Mouse (Mus musculus) limb, embryonic 11.5 days (tissue): ENCODE measurements at regions not wholly inside any gene's neighbourhood (a gene's known extent, or its start where the extent isn't known, plus 50 kb on each side); places are given as distances from the start of the nearest gene placed in this dataset.

Source experiments
- ATAC-seq: fragments of 200-750 bp; cut with Nextera tagmentation; 2 replicates; pipeline ENCODE4 v1.8.0; 2017; ENCODE audit warnings: low read depth; ENCODE audit not compliant: insufficient number of reproducible peaks, low FRiP score, low TSS enrichment
- DNase-seq: peaks from one replicate; pipeline ENCODE4 v3.0.0-alpha.2; 2015; ENCODE audit warnings: low spot score
- H3K27ac ChIP-seq: fragments of 300-500 bp; sonication (generic); replicated peaks from 2 replicates; pipeline ENCODE4 v1.5.1; 2014; ENCODE audit warnings: low read depth, mild to moderate bottlenecking, low read length
- H3K27me3 ChIP-seq: fragments of 300-500 bp; sonication (generic); 2 replicates; pipeline ENCODE4 v1.6.1; 2014; ENCODE audit warnings: mild to moderate bottlenecking, low read length, mixed read lengths; ENCODE audit not compliant: control insufficient read depth, insufficient read depth
- H3K36me3 ChIP-seq: fragments of 300-500 bp; sonication (generic); 2 replicates; pipeline ENCODE4 v1.6.1; 2014; ENCODE audit warnings: mild to moderate bottlenecking, low read length, moderate library complexity, mixed read lengths; ENCODE audit not compliant: control insufficient read depth, insufficient read depth
- H3K4me1 ChIP-seq: fragments of 300-500 bp; sonication (generic); 2 replicates; pipeline ENCODE4 v1.6.1; 2014; ENCODE audit warnings: low read length, mixed read lengths; ENCODE audit not compliant: control insufficient read depth, insufficient read depth
- H3K4me2 ChIP-seq: fragments of 300-500 bp; sonication (generic); 2 replicates; pipeline ENCODE4 v1.6.1; 2014; ENCODE audit warnings: low read depth, mild to moderate bottlenecking, moderate library complexity; ENCODE audit not compliant: severe bottlenecking
- H3K4me3 ChIP-seq: fragments of 300-500 bp; sonication (generic); 2 replicates; pipeline ENCODE4 v1.5.1; 2014; ENCODE audit warnings: low read depth, low read length
- H3K9ac ChIP-seq: fragments of 300-500 bp; sonication (generic); 2 replicates; pipeline ENCODE4 v1.6.1; 2014; ENCODE audit warnings: mild to moderate bottlenecking, low read length
- H3K9me3 ChIP-seq: fragments of 300-500 bp; sonication (generic); 2 replicates; pipeline ENCODE4 v1.6.1; 2016; ENCODE audit warnings: low read length; ENCODE audit not compliant: control insufficient read depth
- WGBS: fragments of 180-500 bp; shearing (Covaris S2); extraction: QIAGEN DNeasy Blood & Tissue Kit; methylation state at CpG from one replicate; pipeline ENCODE4 v1.1.7; 2014; 5-methylcytosine and 5-hydroxymethylcytosine counted together

GRCm38 (mm10) chr15:25305801-25306200 lies 107.8 kb downstream of the Basp1 start:
- no peaks in the 10 kb centered on the region for H3K27me3 ChIP-seq
- no peak overlapping the region for H3K4me2 ChIP-seq
- H3K36me3 ChIP-seq, result no peaks in the 10 kb centered on the region
- H3K27ac ChIP-seq, result no peak overlapping the region
- H3K9ac ChIP-seq, result no peak overlapping the region
- no peaks in the 10 kb centered on the region for H3K4me1 ChIP-seq
- DNase-seq (no peak), ATAC-seq (no peak)
- H3K9me3 ChIP-seq, result no peaks in the 10 kb centered on the region
- 93% methylated on average over 1 of the region's 1 CpGs for WGBS
- H3K4me3 ChIP-seq, result no peak overlapping the region

- no peak overlapping the region for H3K27ac ChIP-seq
- H3K4me2 ChIP-seq, result no peak overlapping the region
- H3K36me3 ChIP-seq, result no peaks in the 10 kb centered on the region
- H3K9me3 ChIP-seq, result no peaks in the 10 kb centered on the region
- no peaks in the 10 kb centered on the region for H3K4me1 ChIP-seq
- WGBS, result 69% methylated on average over 3 of the region's 3 CpGs
- no peak overlapping the region for H3K4me3 ChIP-seq
- no peak for DNase-seq
- H3K9ac ChIP-seq, result no peak overlapping the region
- no peak for ATAC-seq
- H3K27me3 ChIP-seq, result no peaks in the 10 kb centered on the region
These were observed 110.2 kb downstream of the Basp1 start for GRCm38 (mm10) chr15:25303379-25303778.

- Histone ChIP-seq H3K4me2 (no peak overlapping the region), H3K36me3 (no peaks in the 10 kb centered on the region), H3K4me1 (no peaks in the 10 kb centered on the region), H3K9me3 (no peaks in the 10 kb centered on the region), H3K9ac (no peak overlapping the region), H3K27me3 (no peaks in the 10 kb centered on the region), H3K27ac (no peak overlapping the region), H3K4me3 (no peak overlapping the region)
- ATAC-seq (no peak), DNase-seq (no peak)
- WGBS, result 74% methylated on average over 8 of the region's 8 CpGs
These were observed 110.8 kb downstream of the Basp1 start for GRCm38 (mm10) chr15:25302671-25303294.

- no peak for ATAC-seq
- Histone ChIP-seq H3K36me3 (no peaks in the 10 kb centered on the region), H3K9ac (no peak overlapping the region), H3K27ac (no peak overlapping the region), H3K27me3 (no peaks in the 10 kb centered on the region), H3K9me3 (no peaks in the 10 kb centered on the region), H3K4me1 (no peaks in the 10 kb centered on the region), H3K4me2 (no peak overlapping the region), H3K4me3 (no peak overlapping the region)
- no peak for DNase-seq
- 74% methylated on average over 3 of the region's 3 CpGs for WGBS
These were observed 111.8 kb downstream of the Basp1 start for GRCm38 (mm10) chr15:25301810-25302209.

GRCm38 (mm10) chr15:25297278-25297677 lies 116.3 kb downstream of the Basp1 start:
- no peaks in the 10 kb centered on the region for H3K4me1 ChIP-seq
- WGBS, result 80% methylated on average over 5 of the region's 5 CpGs
- H3K9ac ChIP-seq, result no peak overlapping the region
- ATAC-seq (no peak), DNase-seq (no peak)
- no peak overlapping the region for H3K4me2 ChIP-seq
- no peaks in the 10 kb centered on the region for H3K27me3 ChIP-seq
- no peaks in the 10 kb centered on the region for H3K9me3 ChIP-seq
- H3K36me3 ChIP-seq, result no peaks in the 10 kb centered on the region
- no peak overlapping the region for H3K4me3 ChIP-seq
- H3K27ac ChIP-seq, result no peak overlapping the region

GRCm38 (mm10) chr15:25296714-25297113 lies 116.8 kb downstream of the Basp1 start:
- Histone ChIP-seq H3K4me3 (no peak overlapping the region), H3K27me3 (no peaks in the 10 kb centered on the region), H3K4me1 (no peaks in the 10 kb centered on the region), H3K4me2 (no peak overlapping the region), H3K9ac (no peak overlapping the region), H3K9me3 (no peaks in the 10 kb centered on the region), H3K27ac (no peak overlapping the region), H3K36me3 (no peaks in the 10 kb centered on the region)
- ATAC-seq, result no peak
- DNase-seq, result no peak
- 85% methylated on average over 11 of the region's 11 CpGs for WGBS

- no peaks in the 10 kb centered on the region for H3K9me3 ChIP-seq
- no peak overlapping the region for H3K27ac ChIP-seq
- no peak overlapping the region for H3K4me2 ChIP-seq
- H3K36me3 ChIP-seq, result no peaks in the 10 kb centered on the region
- 96% methylated on average over 6 of the region's 6 CpGs for WGBS
- H3K4me1 ChIP-seq, result no peaks in the 10 kb centered on the region
- H3K9ac ChIP-seq, result no peak overlapping the region
- DNase-seq (no peak), ATAC-seq (no peak)
- H3K4me3 ChIP-seq, result no peak overlapping the region
- H3K27me3 ChIP-seq, result no peaks in the 10 kb centered on the region
These were observed 117.8 kb downstream of the Basp1 start for GRCm38 (mm10) chr15:25295753-25296152.

- no peak overlapping the region for H3K9ac ChIP-seq
- no peak for ATAC-seq
- no peak overlapping the region for H3K27ac ChIP-seq
- no peak overlapping the region for H3K4me3 ChIP-seq
- H3K4me1 ChIP-seq, result no peaks in the 10 kb centered on the region
- WGBS, result 58% methylated on average over 10 of the region's 10 CpGs
- H3K4me2 ChIP-seq, result no peak overlapping the region
- H3K27me3 ChIP-seq, result no peaks in the 10 kb centered on the region
- DNase-seq, result no peak
- H3K9me3 ChIP-seq, result no peaks in the 10 kb centered on the region
- H3K36me3 ChIP-seq, result no peaks in the 10 kb centered on the region
These were observed 122.3 kb downstream of the Basp1 start for GRCm38 (mm10) chr15:25291231-25291691.

- H3K4me1 ChIP-seq, result 0 out of 2 replicates have a peak, but pooled peaks cover 6% of the 10 kb centered on the region
- no peak overlapping the region for H3K27ac ChIP-seq
- no peak for DNase-seq
- no peak overlapping the region for H3K4me2 ChIP-seq
- H3K36me3 ChIP-seq, result no peaks in the 10 kb centered on the region
- no peak overlapping the region for H3K9ac ChIP-seq
- no peaks in the 10 kb centered on the region for H3K27me3 ChIP-seq
- no peaks in the 10 kb centered on the region for H3K9me3 ChIP-seq
- WGBS, result 75% methylated on average over 3 of the region's 3 CpGs
- no peak overlapping the region for H3K4me3 ChIP-seq
- no peak for ATAC-seq
These were observed 125.7 kb downstream of the Basp1 start for GRCm38 (mm10) chr15:25287850-25288249.
